Mouse (Mus musculus): ENCODE data around the gene Abcb5. TPM values are rescaled to one million over a fixed set of nuclear protein-coding genes. Genes with fewer than 3 reads are reported as not detected.
A peak's percentile ranks its signal among the peaks of the same experiment; 100 is the strongest.

The Abcb5 gene
- polyA plus RNA-seq, 1 experiment from 2014 or later: not detected

DNA sequence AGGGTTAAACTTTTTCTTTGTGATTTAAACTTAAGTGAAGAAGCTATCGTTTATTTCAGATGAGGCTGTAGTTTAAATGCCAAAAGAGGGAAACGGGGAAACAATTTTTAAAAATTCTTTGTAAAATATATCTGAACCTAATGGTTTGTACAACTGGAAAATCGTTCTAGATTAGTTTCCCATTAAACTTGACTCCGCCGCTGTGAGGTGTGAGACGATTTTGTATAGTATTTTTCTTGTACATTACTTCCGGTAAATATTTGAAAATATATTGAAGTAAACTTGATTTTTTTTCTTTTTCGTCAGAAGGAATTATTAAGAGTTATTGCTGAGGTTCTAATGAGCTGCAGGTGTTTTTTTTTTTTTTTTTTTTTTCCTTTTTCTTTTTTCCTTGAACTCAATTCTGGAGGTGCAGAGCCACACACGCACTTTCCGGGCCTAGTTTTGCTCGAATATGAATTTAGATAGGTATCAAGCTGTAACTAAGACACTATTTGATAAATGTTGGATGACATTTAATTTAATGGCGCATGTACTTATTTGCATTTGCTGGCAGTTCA, 115.3 kb downstream of the Abcb5 start:
- Histone ChIP-seq H3K4me1 (ENCODE audit: control insufficient read depth, insufficient read depth, low read length) (peaks cover 19% of the 10 kb centered on the region), H3K27me3 (ENCODE audit: control insufficient read depth, insufficient read depth, low read length) (peaks cover 73% of the 10 kb centered on the region), H3K36me3 (ENCODE audit: control insufficient read depth, insufficient read depth) (no peaks in the 10 kb centered on the region), H3K9me3 (replicated peaks; ENCODE audit: control insufficient read depth, low read length) (no peaks in the 10 kb centered on the region), H3K4me3 (ENCODE audit: low read length) (no peak overlapping the region), H3K9ac (ENCODE audit: low read length) (no peak overlapping the region), H3K27ac (ENCODE audit: low read length) (no peak overlapping the region), H3K4me2 (ENCODE audit: low read depth, low read length) (no peak overlapping the region)
- no peak for ATAC-seq (replicated peaks; ENCODE audit: extremely low read depth, insufficient read depth, low FRiP score)
- 33% methylated on average over 12 of the region's 12 CpGs for WGBS

DNA sequence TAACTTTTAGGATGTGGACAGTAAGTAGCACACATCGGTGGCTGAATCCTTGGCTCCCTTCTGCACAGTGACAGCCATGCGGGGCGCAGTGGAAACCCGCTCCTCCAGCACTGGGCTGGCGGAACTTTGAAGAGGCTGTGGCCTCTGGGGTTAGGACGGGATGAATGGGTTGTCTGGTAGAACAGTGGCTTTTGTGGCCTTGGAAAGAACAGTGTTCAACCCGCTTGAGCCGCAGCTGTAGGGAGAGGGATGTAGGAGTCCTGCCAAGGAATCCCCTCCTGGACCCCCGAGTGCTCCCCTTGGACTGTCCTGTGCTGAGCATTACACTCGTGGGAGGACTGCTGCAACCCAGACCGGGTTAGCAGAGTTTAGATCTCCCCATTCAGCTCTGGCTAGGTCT, 116.2 kb downstream of the Abcb5 start:
- H3K36me3 ChIP-seq (ENCODE audit: control insufficient read depth, insufficient read depth): no peaks in the 10 kb centered on the region
- WGBS: 1% methylated on average over 11 of the region's 11 CpGs
- no peak overlapping the region for H3K4me3 ChIP-seq (ENCODE audit: low read length)
- peaks cover 19% of the 10 kb centered on the region for H3K4me1 ChIP-seq (ENCODE audit: control insufficient read depth, insufficient read depth, low read length)
- no peaks in the 10 kb centered on the region for H3K9me3 ChIP-seq (replicated peaks; ENCODE audit: control insufficient read depth, low read length)
- no peak overlapping the region for H3K4me2 ChIP-seq (ENCODE audit: low read depth, low read length)
- H3K9ac ChIP-seq (ENCODE audit: low read length): no peak overlapping the region
- peaks cover 76% of the 10 kb centered on the region for H3K27me3 ChIP-seq (ENCODE audit: control insufficient read depth, insufficient read depth, low read length)
- no peak overlapping the region for H3K27ac ChIP-seq (ENCODE audit: low read length)
- no peak for ATAC-seq (replicated peaks; ENCODE audit: extremely low read depth, insufficient read depth, low FRiP score)

DNA sequence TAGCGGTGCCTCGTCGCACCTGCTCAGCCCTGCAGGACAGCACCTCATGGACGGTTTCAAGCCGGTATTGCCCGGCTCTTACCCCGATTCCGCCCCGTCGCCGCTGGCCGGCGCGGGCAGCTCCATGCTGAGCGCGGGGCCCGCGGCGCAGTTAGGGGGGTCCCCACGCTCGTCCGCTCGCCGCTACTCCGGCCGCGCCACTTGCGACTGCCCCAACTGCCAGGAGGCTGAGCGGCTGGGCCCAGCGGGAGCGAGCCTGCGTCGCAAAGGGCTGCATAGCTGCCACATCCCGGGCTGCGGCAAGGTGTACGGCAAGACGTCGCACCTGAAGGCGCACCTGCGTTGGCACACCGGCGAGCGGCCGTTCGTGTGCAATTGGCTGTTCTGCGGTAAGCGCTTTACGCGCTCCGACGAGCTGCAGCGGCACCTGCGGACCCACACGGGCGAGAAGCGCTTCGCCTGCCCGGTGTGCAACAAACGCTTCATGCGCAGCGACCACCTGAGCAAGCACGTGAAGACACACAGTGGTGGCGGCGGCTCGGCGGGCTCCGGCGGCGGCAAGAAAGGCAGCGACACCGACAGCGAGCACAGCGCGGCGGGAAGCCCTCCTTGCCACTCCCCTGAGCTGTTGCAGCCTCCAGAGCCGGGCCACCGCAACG, 116.9 kb downstream of the Abcb5 start:
- Histone ChIP-seq H3K9ac (ENCODE audit: low read length) (no peak overlapping the region), H3K4me3 (ENCODE audit: low read length) (peak overlapping the region; percentile 52), H3K36me3 (ENCODE audit: control insufficient read depth, insufficient read depth) (no peaks in the 10 kb centered on the region), H3K4me1 (ENCODE audit: control insufficient read depth, insufficient read depth, low read length) (peaks cover 18% of the 10 kb centered on the region), H3K9me3 (replicated peaks; ENCODE audit: control insufficient read depth, low read length) (no peaks in the 10 kb centered on the region), H3K4me2 (ENCODE audit: low read depth, low read length) (peak overlapping the region; percentile 95), H3K27me3 (ENCODE audit: control insufficient read depth, insufficient read depth, low read length) (peaks cover 76% of the 10 kb centered on the region), H3K27ac (ENCODE audit: low read length) (no peak overlapping the region)
- ATAC-seq (replicated peaks; ENCODE audit: extremely low read depth, insufficient read depth, low FRiP score): no peak
- under 1% methylated on average over 78 of the region's 78 CpGs for WGBS

DNA sequence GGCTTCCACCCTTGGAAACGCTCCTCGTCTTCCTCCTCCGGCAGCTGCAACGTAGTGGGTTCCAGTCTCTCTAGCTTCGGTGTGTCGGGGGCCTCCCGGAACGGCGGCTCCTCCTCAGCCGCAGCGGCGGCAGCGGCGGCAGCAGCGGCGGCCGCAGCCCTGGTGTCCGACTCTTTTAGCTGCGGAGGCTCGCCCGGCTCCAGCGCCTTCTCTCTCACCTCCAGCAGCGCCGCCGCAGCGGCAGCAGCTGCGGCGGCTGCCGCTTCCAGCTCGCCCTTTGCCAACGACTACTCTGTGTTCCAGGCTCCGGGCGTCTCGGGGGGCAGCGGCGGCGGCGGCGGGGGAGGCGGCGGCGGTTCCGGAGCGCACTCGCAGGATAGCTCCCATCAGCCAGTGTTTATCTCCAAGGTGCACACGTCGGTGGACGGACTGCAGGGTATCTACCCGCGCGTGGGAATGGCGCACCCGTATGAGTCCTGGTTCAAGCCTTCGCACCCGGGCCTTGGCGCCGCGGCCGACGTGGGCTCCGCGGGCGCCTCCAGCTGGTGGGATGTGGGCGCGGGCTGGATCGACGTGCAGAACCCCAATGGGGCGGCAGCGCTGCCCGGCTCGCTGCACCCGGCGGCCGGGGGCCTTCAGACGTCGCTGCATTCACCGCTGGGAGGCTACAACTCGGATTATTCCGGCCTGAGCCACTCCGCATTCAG, 117.6 kb downstream of the Abcb5 start:
- Histone ChIP-seq H3K27me3 (ENCODE audit: control insufficient read depth, insufficient read depth, low read length) (peaks cover 77% of the 10 kb centered on the region), H3K4me1 (ENCODE audit: control insufficient read depth, insufficient read depth, low read length) (peaks cover 17% of the 10 kb centered on the region), H3K9me3 (replicated peaks; ENCODE audit: control insufficient read depth, low read length) (no peaks in the 10 kb centered on the region), H3K4me2 (ENCODE audit: low read depth, low read length) (peak overlapping the region; percentile 95), H3K36me3 (ENCODE audit: control insufficient read depth, insufficient read depth) (no peaks in the 10 kb centered on the region), H3K4me3 (ENCODE audit: low read length) (peak overlapping the region; percentile 52), H3K9ac (ENCODE audit: low read length) (no peak overlapping the region), H3K27ac (ENCODE audit: low read length) (no peak overlapping the region)
- 0 out of 2 replicates have a peak, but pooled peaks have one; percentile 16 for ATAC-seq (replicated peaks; ENCODE audit: extremely low read depth, insufficient read depth, low FRiP score)
- WGBS: under 1% methylated on average over 80 of the region's 80 CpGs

DNA sequence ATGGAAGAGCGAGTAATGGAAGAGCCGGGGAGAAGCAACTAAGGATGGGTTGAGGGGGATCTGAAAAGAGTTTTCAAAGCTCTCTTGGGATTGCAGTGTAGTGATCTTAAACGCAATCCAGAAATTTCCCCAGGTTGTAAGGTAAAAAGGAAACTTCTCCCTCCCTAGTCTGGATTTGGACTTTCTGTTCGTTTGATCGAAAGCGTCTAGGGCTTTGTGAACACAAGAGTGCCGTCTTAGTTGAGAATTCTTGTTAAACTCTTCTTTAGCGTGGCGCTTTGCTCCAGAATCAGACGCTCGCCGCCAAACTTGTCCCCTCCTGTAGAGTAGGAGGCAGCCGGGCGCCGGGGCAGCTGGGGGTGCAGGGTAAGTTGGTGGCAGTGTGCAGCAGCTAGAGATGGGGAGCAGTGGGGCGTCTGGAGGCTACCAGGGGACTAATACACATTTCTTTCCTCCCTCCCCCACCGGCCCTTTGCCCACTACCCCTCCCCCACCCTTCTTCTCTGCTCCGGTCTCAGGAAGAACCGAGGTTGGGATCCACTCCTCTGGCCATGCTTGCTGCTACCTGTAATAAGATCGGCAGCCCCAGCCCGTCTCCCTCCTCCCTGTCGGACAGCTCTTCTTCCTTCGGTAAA, 118.2 kb downstream of the Abcb5 start:
- peaks cover 77% of the 10 kb centered on the region for H3K27me3 ChIP-seq (ENCODE audit: control insufficient read depth, insufficient read depth, low read length)
- no peaks in the 10 kb centered on the region for H3K36me3 ChIP-seq (ENCODE audit: control insufficient read depth, insufficient read depth)
- peak overlapping the region; percentile 95 for H3K4me2 ChIP-seq (ENCODE audit: low read depth, low read length)
- no peak for ATAC-seq (replicated peaks; ENCODE audit: extremely low read depth, insufficient read depth, low FRiP score)
- no peaks in the 10 kb centered on the region for H3K9me3 ChIP-seq (replicated peaks; ENCODE audit: control insufficient read depth, low read length)
- 2% methylated on average over 22 of the region's 23 CpGs for WGBS
- peaks cover 17% of the 10 kb centered on the region for H3K4me1 ChIP-seq (ENCODE audit: control insufficient read depth, insufficient read depth, low read length)
- H3K27ac ChIP-seq (ENCODE audit: low read length): no peak overlapping the region
- peak overlapping the region; percentile 52 for H3K4me3 ChIP-seq (ENCODE audit: low read length)
- no peak overlapping the region for H3K9ac ChIP-seq (ENCODE audit: low read length)

DNA sequence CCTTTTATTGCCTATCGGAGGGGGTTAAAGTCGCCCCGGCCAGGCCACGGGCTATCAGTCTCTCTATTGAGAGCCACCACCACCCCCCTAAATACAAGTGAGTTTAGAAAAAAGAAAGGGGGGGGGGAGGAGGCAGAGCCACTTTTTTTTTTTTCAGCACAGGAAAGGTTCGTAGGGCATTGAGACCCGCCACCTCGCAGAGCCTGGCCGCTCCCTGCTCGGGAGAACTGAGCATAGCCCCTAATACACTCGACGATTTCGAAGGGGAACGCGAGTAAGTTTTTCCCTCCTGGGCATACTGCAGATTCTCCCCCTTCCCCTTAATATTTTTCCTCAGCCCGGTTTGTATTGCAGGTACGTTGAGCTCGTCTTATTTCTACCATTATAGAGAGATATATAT, 118.8 kb downstream of the Abcb5 start:
- Histone ChIP-seq H3K27ac (ENCODE audit: low read length) (no peak overlapping the region), H3K9ac (ENCODE audit: low read length) (no peak overlapping the region), H3K36me3 (ENCODE audit: control insufficient read depth, insufficient read depth) (no peaks in the 10 kb centered on the region), H3K9me3 (replicated peaks; ENCODE audit: control insufficient read depth, low read length) (no peaks in the 10 kb centered on the region), H3K4me1 (ENCODE audit: control insufficient read depth, insufficient read depth, low read length) (peaks cover 17% of the 10 kb centered on the region), H3K4me2 (ENCODE audit: low read depth, low read length) (peak overlapping the region; percentile 95), H3K27me3 (ENCODE audit: control insufficient read depth, insufficient read depth, low read length) (peaks cover 79% of the 10 kb centered on the region), H3K4me3 (ENCODE audit: low read length) (peak overlapping the region; percentile 67)
- ATAC-seq (replicated peaks; ENCODE audit: extremely low read depth, insufficient read depth, low FRiP score): no peak
- 2% methylated on average over 17 of the region's 17 CpGs for WGBS

DNA sequence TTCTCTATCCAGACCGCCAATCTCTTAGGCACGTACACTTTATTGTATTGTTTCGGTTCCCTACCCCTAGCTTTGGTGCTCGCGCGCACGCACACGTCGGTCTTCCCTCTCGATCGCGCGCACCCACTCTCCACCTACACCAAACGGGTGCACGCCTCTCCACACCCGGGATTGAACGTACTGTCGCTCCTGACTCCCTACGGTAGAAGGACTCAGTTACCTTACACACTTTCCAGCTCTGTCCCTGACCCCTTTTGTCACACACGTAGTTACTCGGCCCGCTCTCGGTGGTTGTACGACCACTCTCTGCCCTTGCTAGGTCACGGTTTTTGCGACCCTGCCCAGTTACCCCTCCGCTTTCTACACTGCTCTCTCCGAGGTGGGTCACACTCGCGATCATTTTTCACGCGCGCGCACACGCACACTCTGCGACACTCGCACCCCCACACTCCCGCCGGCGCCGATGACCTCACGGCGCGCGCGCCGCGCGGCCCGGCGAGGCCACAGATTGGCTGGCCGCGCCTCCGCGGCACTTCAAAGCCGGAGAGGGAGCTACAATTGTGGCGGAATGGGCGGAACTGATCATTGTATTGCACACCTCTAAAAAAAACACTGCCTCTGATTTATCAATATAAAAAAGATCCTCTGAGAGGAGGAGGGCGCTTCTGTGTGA, 119.4 kb downstream of the Abcb5 start:
- H3K4me1 ChIP-seq (ENCODE audit: control insufficient read depth, insufficient read depth, low read length): peaks cover 17% of the 10 kb centered on the region
- H3K27me3 ChIP-seq (ENCODE audit: control insufficient read depth, insufficient read depth, low read length): peaks cover 76% of the 10 kb centered on the region
- H3K36me3 ChIP-seq (ENCODE audit: control insufficient read depth, insufficient read depth): no peaks in the 10 kb centered on the region
- peak overlapping the region; percentile 67 for H3K4me3 ChIP-seq (ENCODE audit: low read length)
- peak overlapping the region; percentile 95 for H3K4me2 ChIP-seq (ENCODE audit: low read depth, low read length)
- under 1% methylated on average over 59 of the region's 59 CpGs for WGBS
- H3K27ac ChIP-seq (ENCODE audit: low read length): no peak overlapping the region
- H3K9me3 ChIP-seq (replicated peaks; ENCODE audit: control insufficient read depth, low read length): no peaks in the 10 kb centered on the region
- ATAC-seq (replicated peaks; ENCODE audit: extremely low read depth, insufficient read depth, low FRiP score): no peak; the same call in 1 of the 2 replicates
- peak overlapping the region; percentile 50; the same call in 1 of the 2 replicates for H3K9ac ChIP-seq (ENCODE audit: low read length)

DNA sequence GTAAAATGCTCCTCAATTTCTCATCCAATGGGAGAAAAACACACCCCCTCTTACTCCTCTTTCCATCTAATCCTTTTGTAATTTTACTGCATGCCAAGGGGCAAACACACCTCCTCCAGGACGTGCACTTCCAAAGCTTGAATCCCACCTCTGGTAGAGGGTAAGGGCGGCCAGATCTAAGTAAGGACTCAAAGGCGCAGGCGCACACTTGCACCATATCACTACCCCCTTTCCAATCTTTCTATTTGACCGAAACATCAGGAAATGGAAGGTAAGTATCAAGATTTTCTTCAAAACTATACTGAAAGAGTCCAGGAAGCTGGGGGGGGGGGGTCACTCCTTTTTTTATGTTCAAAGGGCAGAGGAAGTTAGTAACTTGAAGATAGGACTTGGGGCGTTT, 120.0 kb downstream of the Abcb5 start, which contains the start of gene Sp8:
Sp8 (plus strand) TSS at position 109 of the 400 bp plus-strand sequence.
- Histone ChIP-seq H3K27me3 (ENCODE audit: control insufficient read depth, insufficient read depth, low read length) (peaks cover 79% of the 10 kb centered on the region), H3K36me3 (ENCODE audit: control insufficient read depth, insufficient read depth) (no peaks in the 10 kb centered on the region), H3K9ac (ENCODE audit: low read length) (peak within 1 kb of the TSS; percentile 50; the same call in 1 of the 2 replicates), H3K4me2 (ENCODE audit: low read depth, low read length) (peak within 1 kb of the TSS; percentile 95), H3K4me1 (ENCODE audit: control insufficient read depth, insufficient read depth, low read length) (peaks cover 17% of the 10 kb centered on the region), H3K27ac (ENCODE audit: low read length) (no peak within 1 kb of the TSS), H3K9me3 (replicated peaks; ENCODE audit: control insufficient read depth, low read length) (no peaks in the 10 kb centered on the region), H3K4me3 (ENCODE audit: low read length) (peak within 1 kb of the TSS; percentile 67)
- 4% methylated on average over 6 of the region's 6 CpGs for WGBS
- ATAC-seq (replicated peaks; ENCODE audit: extremely low read depth, insufficient read depth, low FRiP score): no peak

Data from heart, embryonic 16.5 days (tissue).